Mouse (Mus musculus): ENCODE measurements around the gene Anapc11.
A peak's percentile ranks its signal among the peaks of the same experiment; 100 is the strongest.

Gene Anapc11

GRCm38 (mm10) chr11:120628601-120629340 lies 30.6 kb downstream of the Anapc11 start:
- no peak for DNase-seq

GRCm38 (mm10) chr11:120629341-120629730 lies 31.1 kb downstream of the Anapc11 start:
- no peak for DNase-seq

GRCm38 (mm10) chr11:120629911-120630310 lies 31.7 kb downstream of the Anapc11 start:
- no peak for DNase-seq

- DNase-seq = peak; percentile 80
These were observed 32.2 kb downstream of the Anapc11 start for GRCm38 (mm10) chr11:120630401-120630871.

GRCm38 (mm10) chr11:120630881-120631725 lies 32.9 kb downstream of the Anapc11 start:
- DNase-seq = no peak

GRCm38 (mm10) chr11:120631726-120632448 lies 33.7 kb downstream of the Anapc11 start:
- no peak for DNase-seq

- peak; percentile 71 for DNase-seq
These were observed 34.6 kb downstream of the Anapc11 start for GRCm38 (mm10) chr11:120632559-120633519.

- DNase-seq = peak; percentile 96
These were observed 35.5 kb downstream of the Anapc11 start, which contains the start of gene Mafg for GRCm38 (mm10) chr11:120633520-120634343. Mafg (minus strand) TSS chr11:120633600.

GRCm38 (mm10) chr11:120634810-120635209 lies 36.6 kb downstream of the Anapc11 start:
- DNase-seq = no peak

- no peak for DNase-seq
These were observed 43.0 kb downstream of the Anapc11 start for GRCm38 (mm10) chr11:120641255-120641654.

- DNase-seq = no peak
These were observed 43.6 kb downstream of the Anapc11 start for GRCm38 (mm10) chr11:120641869-120642268.

GRCm38 (mm10) chr11:120642939-120643600 lies 44.8 kb downstream of the Anapc11 start:
- DNase-seq = no peak

- peak; percentile 93 for DNase-seq
These were observed 45.4 kb downstream of the Anapc11 start, which contains the start of gene Pycr1 for GRCm38 (mm10) chr11:120643601-120643987. Pycr1 (minus strand) TSS chr11:120643769.

- DNase-seq = no peak
These were observed 49.0 kb downstream of the Anapc11 start for GRCm38 (mm10) chr11:120647047-120647830.

- peak; percentile 68 for DNase-seq
These were observed 49.8 kb downstream of the Anapc11 start, which contains the start of gene Myadml2 for GRCm38 (mm10) chr11:120648001-120648476. Myadml2 (minus strand) TSS chr11:120648158.

GRCm38 (mm10) chr11:120651872-120652271 lies 53.7 kb downstream of the Anapc11 start:
- no peak for DNase-seq

GRCm38 (mm10) chr11:120654741-120655140 lies 56.5 kb downstream of the Anapc11 start:
- DNase-seq = no peak

GRCm38 (mm10) chr11:120657301-120657700 lies 59.1 kb downstream of the Anapc11 start:
- no peak for DNase-seq
